Mouse (Mus musculus): Measurements from ENCODE around the gene 2210016L21Rik. TPM values are rescaled to one million over a fixed set of nuclear protein-coding genes. Genes with fewer than 3 reads are reported as not detected.

The 2210016L21Rik gene
- total and polyA plus RNA-seq, 3 experiments = 30.2 to 38.7 (median 34.3) TPM

DNA sequence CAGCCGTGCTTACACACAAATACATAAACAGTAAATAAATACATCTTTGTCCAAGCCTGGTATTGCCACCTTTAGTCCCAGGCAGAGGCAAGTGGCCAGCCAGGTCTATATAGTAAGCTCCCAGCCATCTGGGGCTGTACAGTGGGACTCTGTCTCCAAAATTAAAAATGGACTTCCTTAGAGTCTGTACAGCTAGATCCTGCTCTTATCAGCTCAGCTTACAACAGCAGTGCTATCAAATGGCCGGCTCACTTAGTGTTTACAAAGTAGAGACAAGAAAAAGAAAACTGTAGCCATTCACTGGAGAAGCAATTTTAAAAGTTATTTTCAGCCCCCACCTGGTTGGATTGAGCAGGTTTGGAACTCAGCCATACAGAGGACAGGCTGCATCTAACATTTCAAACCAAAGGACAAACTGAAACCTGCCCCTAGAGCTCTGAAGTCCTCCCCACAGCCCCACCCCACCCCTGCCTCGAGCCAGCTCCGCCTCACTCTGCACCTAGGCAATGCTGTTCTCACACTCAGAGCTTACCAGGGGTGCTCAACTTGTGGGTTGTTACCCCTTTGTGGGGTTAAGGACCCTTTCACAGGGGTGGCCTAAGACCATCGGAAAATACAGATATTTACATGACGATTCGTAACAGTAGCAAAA, 22.5 kb downstream of the 2210016L21Rik start:
- ATAC-seq (ENCODE audit: extremely low read depth, insufficient number of reproducible peaks, low FRiP score, poor library complexity, severe bottlenecking) = no peak
- no peak overlapping the region; the same call in 1 of the 2 replicates for H3K4me3 ChIP-seq (ENCODE audit: low read depth, low read length)
- no peak for TF ChIP-seq TAL1 (conservative IDR thresholded peaks at IDR 0.05; ENCODE audit: low read depth, low read length)
- no peak for TF ChIP-seq GATA2 (IDR thresholded peaks at IDR 0.05; ENCODE audit: borderline replicate concordance, low read depth, low read length)
- TF ChIP-seq CTCF (IDR thresholded peaks at IDR 0.05; ENCODE audit: low read depth, low read length) = no peak
- no peak for TF ChIP-seq GATA1 (IDR thresholded peaks at IDR 0.05; ENCODE audit: borderline replicate concordance, low read length)
- no peak for TF ChIP-seq POLR2AphosphoS5 (IDR thresholded peaks at IDR 0.05; ENCODE audit: insufficient replicate concordance, low read depth, low read length)

DNA sequence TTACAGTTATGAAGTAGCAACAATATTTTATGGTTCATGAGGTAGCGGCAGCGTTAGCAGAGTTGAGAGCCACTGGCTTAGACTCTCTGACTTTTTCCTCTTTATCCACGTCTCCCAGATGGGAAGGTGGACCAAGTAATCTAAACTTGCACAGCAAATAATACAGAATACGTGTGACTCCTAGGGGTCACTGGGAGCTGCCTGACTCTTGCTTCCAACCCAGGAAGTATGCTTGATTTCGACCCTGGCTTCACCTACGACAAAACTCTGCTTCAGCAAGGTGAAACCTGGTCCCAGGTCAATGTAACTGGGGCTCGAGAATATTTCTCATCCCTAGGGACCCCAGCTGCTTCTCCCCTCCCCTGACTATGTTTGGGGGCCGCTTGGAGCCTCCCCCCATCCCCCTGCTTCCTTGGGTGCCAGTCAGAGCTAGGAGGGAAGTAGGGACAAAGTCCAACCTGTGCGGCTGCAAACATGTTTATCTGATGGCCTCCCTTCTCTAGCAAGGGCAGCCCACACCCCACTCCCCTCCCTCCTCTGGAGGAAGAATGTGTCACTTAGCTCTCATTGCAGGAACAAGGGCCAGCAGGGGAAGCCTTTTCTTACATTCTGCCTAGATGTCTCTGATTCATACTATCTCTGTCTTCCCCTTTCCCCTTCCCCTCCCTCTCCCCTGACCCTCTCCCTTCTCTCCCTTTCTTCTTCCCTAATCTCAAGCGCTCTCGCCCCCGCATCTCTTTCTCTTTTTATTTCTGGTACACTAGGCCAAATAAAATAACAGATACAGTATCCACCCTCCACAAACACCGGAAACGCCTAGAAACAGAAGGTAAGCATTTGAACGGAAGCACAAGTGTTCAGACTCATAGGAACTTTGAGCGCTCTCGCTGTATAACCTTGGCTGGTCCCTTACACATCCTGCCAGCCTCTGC, 23.3 kb downstream of the 2210016L21Rik start:
- H3K27me3 ChIP-seq (ENCODE audit: insufficient read depth, low read length) = peaks cover 70% of the 10 kb centered on the region
- H3K4me3 ChIP-seq (ENCODE audit: low read depth, low read length) = no peak overlapping the region
- peaks cover 14% of the 10 kb centered on the region for H3K4me1 ChIP-seq (ENCODE audit: insufficient read depth, low read depth, low read length)
- no peaks in the 10 kb centered on the region for H3K9me3 ChIP-seq (replicated peaks)
- ATAC-seq (ENCODE audit: extremely low read depth, insufficient number of reproducible peaks, low FRiP score, poor library complexity, severe bottlenecking) = no peak
- no peak for DNase-seq (ENCODE audit: low spot score)
- no peaks in the 10 kb centered on the region for H3K36me3 ChIP-seq (replicated peaks)
- TF ChIP-seq TAL1 (conservative IDR thresholded peaks at IDR 0.05; ENCODE audit: low read depth, low read length) (no peak), GATA1 (IDR thresholded peaks at IDR 0.05; ENCODE audit: borderline replicate concordance, low read length) (no peak), GATA2 (IDR thresholded peaks at IDR 0.05; ENCODE audit: borderline replicate concordance, low read depth, low read length) (no peak), POLR2AphosphoS5 (IDR thresholded peaks at IDR 0.05; ENCODE audit: insufficient replicate concordance, low read depth, low read length) (no peak), CTCF (IDR thresholded peaks at IDR 0.05; ENCODE audit: low read depth, low read length) (no peak)

More for the DNA sequence above, 22.5 kb downstream of the 2210016L21Rik start:
- Histone ChIP-seq H3K9me3 (replicated peaks) (no peaks in the 10 kb centered on the region), H3K27me3 (ENCODE audit: insufficient read depth, low read length) (peaks cover 69% of the 10 kb centered on the region), H3K36me3 (replicated peaks) (no peaks in the 10 kb centered on the region), H3K4me1 (ENCODE audit: insufficient read depth, low read depth, low read length) (peaks cover 14% of the 10 kb centered on the region)
- no peak for DNase-seq (ENCODE audit: low spot score)

- no peak overlapping the region for H3K4me3 ChIP-seq (ENCODE audit: low read depth, low read length)
- H3K4me1 ChIP-seq (ENCODE audit: insufficient read depth, low read depth, low read length) = peaks cover 18% of the 10 kb centered on the region
- H3K9me3 ChIP-seq (replicated peaks) = no peaks in the 10 kb centered on the region
- ATAC-seq (ENCODE audit: extremely low read depth, insufficient number of reproducible peaks, low FRiP score, poor library complexity, severe bottlenecking) (no peak), DNase-seq (ENCODE audit: low spot score) (no peak)
- H3K27me3 ChIP-seq (ENCODE audit: insufficient read depth, low read length) = peaks cover 68% of the 10 kb centered on the region
- TF ChIP-seq TAL1 (conservative IDR thresholded peaks at IDR 0.05; ENCODE audit: low read depth, low read length) (no peak), GATA2 (IDR thresholded peaks at IDR 0.05; ENCODE audit: borderline replicate concordance, low read depth, low read length) (no peak), CTCF (IDR thresholded peaks at IDR 0.05; ENCODE audit: low read depth, low read length) (no peak), POLR2AphosphoS5 (IDR thresholded peaks at IDR 0.05; ENCODE audit: insufficient replicate concordance, low read depth, low read length) (no peak), GATA1 (IDR thresholded peaks at IDR 0.05; ENCODE audit: borderline replicate concordance, low read length) (no peak)
- no peaks in the 10 kb centered on the region for H3K36me3 ChIP-seq (replicated peaks)
These were observed 25.7 kb downstream of the 2210016L21Rik start for GRCm38 (mm10) chr5:114967523-114968268.

DNA sequence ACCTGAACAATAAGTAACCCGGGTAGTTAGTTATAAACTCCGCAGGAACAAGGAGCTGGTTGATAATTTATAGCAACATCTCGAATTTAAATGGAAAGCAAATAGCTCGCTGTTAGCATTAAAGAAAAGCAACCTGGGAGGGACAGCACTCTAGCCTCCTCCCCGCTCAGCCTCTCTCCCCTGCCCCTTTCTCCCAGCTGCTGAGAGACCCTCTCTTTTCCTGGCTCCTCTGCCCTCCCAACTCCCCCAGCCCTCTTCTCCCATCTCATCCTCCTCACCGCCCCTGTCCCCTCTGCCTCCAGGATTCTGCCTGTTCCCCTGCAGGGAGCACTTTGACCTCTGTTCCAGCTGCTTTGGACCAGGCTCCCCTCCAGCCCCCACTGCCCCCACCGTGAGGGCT, 26.7 kb downstream of the 2210016L21Rik start:
- H3K4me3 ChIP-seq (ENCODE audit: low read depth, low read length) = no peak overlapping the region
- TF ChIP-seq GATA1 (IDR thresholded peaks at IDR 0.05; ENCODE audit: borderline replicate concordance, low read length) (no peak), GATA2 (IDR thresholded peaks at IDR 0.05; ENCODE audit: borderline replicate concordance, low read depth, low read length) (no peak), CTCF (IDR thresholded peaks at IDR 0.05; ENCODE audit: low read depth, low read length) (no peak), TAL1 (conservative IDR thresholded peaks at IDR 0.05; ENCODE audit: low read depth, low read length) (no peak), POLR2AphosphoS5 (IDR thresholded peaks at IDR 0.05; ENCODE audit: insufficient replicate concordance, low read depth, low read length) (no peak)
- H3K36me3 ChIP-seq (replicated peaks) = no peaks in the 10 kb centered on the region
- no peak for ATAC-seq (ENCODE audit: extremely low read depth, insufficient number of reproducible peaks, low FRiP score, poor library complexity, severe bottlenecking)
- H3K9me3 ChIP-seq (replicated peaks) = no peaks in the 10 kb centered on the region
- DNase-seq (ENCODE audit: low spot score) = no peak
- H3K27me3 ChIP-seq (ENCODE audit: insufficient read depth, low read length) = peaks cover 63% of the 10 kb centered on the region
- H3K4me1 ChIP-seq (ENCODE audit: insufficient read depth, low read depth, low read length) = peaks cover 22% of the 10 kb centered on the region

DNA sequence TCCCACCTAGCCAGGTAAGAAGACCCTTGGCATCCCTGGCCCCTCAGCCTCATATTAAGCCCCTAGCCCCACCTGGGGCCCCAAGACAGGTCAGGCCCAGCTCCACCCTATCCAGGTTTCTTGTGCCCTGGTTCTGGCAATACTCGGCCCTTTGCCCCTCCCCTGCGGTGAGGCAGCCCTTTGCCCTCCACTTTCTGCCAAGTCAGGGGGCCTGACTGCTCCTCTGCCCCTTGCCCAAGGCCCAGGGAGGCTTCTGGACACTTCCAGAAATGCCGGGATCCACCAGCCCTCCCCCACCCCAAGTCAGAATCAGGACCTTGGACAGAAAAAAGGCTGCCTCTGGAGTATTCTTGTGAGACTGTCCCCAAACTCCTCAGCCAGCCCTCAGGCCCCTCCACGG, 27.1 kb downstream of the 2210016L21Rik start:
- TF ChIP-seq TAL1 (conservative IDR thresholded peaks at IDR 0.05; ENCODE audit: low read depth, low read length) (no peak), POLR2AphosphoS5 (IDR thresholded peaks at IDR 0.05; ENCODE audit: insufficient replicate concordance, low read depth, low read length) (no peak), GATA2 (IDR thresholded peaks at IDR 0.05; ENCODE audit: borderline replicate concordance, low read depth, low read length) (no peak), CTCF (IDR thresholded peaks at IDR 0.05; ENCODE audit: low read depth, low read length) (no peak), GATA1 (IDR thresholded peaks at IDR 0.05; ENCODE audit: borderline replicate concordance, low read length) (no peak)
- Histone ChIP-seq H3K4me1 (ENCODE audit: insufficient read depth, low read depth, low read length) (peaks cover 22% of the 10 kb centered on the region), H3K4me3 (ENCODE audit: low read depth, low read length) (no peak overlapping the region), H3K36me3 (replicated peaks) (no peaks in the 10 kb centered on the region), H3K9me3 (replicated peaks) (no peaks in the 10 kb centered on the region), H3K27me3 (ENCODE audit: insufficient read depth, low read length) (peaks cover 63% of the 10 kb centered on the region)
- DNase-seq (ENCODE audit: low spot score) (no peak), ATAC-seq (ENCODE audit: extremely low read depth, insufficient number of reproducible peaks, low FRiP score, poor library complexity, severe bottlenecking) (no peak)

Data from G1E (cell line).